Mouse (Mus musculus): Measurements from ENCODE around the gene Pgp.

Pgp gene

DNA sequence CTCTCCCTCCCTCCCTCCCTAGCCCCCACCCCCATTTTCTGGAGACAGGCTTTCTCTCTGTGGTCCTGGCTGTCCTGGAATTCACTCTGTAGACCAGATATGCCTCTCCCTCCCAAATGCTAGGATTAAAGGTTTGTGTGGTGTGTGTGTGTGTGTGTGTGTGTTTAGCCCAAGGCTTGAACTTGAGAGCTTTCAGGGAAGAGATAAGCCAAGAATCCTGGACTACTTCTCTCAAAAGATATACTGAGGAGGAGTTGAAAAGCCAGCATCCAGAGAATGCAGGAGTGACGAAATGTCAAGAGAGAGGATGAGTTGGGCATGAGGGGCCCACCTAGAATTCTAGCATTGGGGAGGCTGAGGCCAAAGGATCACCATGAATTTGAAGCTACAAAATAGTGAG, 7.3 kb upstream of the Pgp start:
- DNase-seq, result no peak

DNA sequence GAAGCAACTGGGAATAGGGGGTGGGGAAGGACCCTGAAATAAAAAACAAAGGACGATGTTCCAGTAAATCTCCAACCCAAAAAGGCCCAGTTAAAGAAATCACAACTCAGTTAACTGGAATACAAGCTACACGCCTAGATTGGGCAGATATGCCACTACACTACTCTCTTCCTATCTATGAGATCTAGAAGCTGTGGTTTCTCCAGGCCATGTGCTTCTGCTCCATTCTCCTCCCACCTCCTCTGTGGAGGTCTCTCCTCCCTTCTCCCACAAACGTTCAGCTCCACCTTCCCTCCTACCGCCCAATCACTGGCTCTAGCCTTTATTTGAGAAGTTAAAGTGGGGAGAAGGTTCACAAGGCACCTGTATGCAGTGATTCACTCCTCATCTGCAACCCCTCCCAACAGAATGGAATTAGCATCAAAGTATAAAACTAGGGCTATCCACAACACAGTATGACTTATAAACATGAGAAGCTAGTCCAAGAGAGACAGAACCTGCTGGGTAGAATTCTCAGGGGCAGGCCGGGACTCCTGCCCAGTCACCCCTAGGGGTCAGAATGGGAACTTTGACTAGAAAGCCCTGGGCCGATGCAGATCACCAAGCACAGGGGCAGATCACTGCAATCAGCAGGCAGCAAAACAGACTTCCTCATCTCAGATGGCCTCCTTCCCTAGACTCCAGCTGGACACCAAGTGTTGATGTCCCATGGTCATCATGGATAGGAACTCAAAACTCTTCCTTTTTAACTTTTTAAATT, 6.6 kb upstream of the Pgp start:
- DNase-seq, result peak; percentile 24 to 42

DNA sequence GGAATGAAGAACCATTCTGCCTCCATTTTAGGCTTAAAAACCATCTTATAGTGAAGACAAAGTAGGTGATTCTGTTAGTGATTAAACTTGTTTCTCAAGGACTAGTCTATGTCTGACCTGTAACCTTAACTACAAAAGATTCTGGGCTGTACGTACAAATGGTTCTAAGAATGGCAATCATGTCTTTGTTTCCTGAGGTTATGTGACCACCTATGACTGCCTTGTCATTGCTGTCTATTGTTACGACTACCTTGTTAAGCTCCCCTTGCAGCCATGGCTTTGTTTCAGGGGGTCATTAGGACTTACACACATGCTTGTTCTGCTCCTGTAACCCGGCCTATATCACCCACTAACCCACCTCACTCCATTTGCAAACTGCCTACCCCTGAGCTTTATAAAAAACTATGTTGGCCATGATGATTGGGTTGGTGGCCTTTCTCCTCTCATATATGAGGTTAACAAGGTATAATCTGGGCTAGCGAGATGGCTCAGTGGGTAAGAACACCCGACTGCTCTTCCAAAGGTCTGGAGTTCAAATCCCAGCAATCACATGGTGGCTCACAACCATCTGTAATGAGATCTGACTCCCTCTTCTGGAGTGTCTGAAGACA, 1.5 kb upstream of the Pgp start:
- no peak for DNase-seq

DNA sequence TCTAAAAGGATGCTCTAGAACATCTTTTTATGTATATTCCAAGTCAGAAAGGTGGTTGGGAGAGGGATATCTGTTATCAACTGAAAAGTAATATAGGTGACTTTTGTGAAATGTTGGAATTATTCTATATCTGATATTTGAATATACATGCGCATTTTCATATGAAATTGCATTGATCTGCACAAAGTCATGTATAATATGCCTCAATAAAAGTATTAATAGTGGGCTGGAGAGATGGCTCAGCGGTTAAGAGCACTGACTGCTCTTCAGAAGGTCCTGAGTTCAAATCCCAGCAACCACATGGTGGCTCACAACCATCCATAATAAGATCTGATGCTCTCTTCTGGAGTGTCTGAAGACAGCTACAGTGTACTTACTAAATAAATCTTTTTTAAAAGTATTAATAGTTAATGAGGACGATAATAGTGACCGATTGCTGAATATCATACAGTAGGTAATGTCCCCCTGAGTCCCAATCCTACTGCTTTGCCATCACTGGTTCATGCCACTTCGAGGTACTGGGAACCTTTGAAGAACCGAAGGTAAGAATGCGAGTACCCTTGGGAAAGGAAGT, 769 bp upstream of the Pgp start:
- DNase-seq, result no peak

DNA sequence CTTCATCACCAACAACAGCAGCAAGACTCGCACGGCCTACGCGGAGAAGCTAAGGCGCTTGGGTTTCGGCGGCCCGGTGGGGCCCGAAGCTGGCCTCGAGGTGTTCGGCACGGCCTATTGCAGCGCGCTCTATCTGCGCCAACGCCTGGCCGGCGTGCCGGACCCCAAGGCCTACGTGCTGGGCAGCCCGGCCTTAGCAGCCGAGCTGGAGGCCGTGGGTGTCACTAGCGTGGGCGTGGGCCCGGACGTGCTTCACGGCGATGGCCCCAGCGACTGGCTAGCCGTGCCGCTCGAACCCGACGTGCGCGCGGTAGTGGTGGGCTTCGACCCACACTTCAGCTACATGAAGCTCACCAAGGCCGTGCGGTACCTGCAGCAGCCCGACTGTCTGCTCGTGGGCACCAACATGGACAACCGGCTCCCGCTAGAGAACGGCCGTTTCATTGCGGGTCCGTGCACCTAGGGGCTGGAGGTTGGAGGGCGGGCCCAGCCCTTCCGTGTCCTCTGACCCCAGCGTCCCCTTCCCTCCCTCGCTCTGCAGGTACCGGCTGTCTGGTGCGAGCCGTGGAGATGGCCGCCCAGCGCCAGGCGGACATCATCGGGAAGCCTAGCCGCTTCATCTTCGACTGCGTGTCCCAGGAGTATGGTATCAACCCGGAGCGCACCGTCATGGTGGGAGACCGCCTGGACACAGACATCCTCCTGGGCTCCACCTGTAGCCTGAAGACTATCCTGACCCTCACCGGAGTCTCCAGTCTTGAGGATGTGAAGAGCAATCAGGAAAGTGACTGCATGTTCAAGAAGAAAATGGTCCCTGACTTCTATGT, 722 bp downstream of the Pgp start:
- DNase-seq, result no peak

DNA sequence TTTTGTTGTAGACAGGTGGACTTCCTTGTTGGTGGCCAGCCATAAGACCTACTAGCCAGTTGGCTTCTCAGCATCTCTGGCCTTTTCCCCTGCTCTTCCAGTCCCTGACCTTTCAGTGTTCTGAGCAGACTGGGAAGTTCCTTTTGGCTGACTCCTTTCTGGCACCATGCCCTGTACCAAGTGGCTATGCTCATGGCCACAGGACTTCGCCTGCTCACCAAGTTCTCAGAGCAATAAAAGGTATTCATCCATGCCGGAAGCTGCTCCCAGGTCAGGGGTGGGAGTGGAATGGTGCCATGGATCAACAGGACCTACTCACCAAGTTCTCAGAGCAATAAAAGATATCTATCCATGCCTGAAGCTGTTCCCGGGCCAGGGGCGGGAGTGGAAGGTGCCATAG, 2.3 kb downstream of the Pgp start:
- DNase-seq, result no peak

DNA sequence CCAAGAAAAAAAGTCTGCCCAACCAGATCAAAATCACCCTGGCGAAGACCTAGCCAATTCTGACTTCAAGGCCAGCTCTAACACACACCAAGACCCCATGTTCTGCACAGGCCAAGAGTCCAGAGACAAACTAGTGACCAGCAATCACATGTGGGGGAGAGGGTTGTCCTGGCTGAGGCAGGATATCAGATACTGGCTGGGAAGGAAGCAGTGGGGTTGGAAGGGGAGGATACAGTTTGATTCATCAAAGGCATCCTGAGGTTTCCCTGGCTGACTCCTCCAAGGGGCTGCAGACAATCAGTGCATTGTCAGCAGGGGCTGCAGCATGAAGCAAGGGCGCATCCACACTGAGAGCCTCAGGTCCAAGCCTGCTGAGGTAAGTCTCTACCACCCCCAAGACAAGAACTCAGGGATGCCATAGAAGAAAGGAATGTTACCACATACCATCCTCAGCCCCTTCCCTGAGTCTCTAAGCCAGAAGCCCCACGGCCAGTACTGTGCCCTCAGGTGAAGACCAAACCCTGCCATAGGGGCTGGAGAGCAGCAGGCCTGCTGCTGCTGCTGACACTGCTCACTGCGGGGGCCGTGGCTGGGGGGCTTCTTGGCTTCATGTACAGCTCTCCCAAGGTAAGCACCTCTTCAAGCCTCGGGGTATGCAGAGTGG, 3.6 kb downstream of the Pgp start, which contains the start of gene Bricd5:
TSS of gene Bricd5 (plus strand) at position 273 of the 664 bp plus-strand sequence.
- DNase-seq, result no peak

DNA sequence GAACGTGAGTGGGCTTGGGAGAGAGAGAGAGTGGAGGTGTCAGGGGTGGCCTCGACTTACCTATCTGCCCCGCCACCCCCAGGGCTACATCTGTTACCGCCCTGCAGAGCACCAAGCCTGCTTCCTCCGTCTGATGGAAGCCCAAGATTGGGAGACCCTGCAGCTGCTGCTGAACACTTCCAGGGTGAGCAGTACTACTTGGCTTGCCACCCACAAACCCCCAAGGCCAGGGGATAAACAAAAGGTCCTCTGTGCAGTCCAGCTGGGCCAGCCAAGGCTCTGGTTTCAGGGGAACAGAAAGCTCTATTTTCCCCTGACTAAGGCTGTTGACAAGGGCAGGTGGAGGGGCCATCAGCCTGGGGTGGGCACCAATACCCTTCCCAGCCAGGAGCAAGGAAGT, 4.4 kb downstream of the Pgp start:
- no peak for DNase-seq

DNA sequence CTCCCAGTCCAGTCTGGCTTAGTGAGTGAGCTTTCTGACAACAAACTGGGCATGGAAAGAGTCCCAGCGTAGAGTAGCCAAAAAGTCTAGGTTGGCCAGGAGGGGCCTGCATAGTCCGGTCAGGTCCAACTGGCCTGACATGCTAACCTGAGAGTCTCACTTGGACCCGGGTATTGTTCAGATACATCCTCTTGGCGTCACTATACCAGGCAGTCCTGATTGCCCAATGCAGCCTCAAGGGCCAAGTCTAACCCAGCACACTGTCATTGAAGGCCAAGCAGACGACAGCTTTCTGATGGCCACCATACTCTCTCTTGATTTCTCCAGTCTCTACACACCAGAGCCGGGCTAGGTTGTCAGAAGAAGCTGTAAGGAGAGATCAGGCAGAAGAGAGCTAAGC, 5.4 kb downstream of the Pgp start:
- no peak for DNase-seq

DNA sequence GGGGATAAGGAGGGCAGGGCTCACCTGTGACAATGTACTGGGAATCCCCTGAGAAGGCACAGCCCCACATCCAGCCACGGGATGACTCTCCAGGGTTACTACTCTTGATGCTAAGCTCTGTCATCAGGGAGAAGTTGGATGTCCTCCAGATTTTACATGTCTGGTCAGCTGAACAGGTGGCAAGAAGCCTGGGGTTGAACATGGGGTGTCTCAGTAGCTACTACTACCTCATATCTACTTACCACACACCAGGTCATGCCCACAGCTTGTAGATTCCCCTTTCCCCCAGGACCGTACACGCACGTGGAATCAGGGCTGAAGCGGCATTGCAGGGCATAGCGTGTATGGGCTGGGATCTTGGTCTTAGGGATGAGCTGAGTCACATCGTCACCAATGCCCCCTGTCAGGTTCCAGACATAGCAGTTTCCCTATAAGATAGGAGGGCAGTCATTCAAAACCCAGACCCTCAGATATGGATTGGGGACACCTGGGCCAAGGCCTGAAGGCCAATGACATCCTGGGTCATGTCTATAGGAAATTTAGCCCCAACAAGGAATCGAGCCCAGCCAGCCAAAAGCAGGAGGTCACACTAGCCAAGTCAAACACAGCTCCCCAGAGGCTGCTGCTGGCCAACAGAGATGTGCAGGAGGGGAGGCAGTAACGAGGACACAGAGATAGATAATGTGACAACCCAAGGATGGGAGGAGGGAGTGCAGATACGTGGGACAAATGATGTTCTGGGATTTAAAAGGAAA, 6.0 kb downstream of the Pgp start:
- no peak for DNase-seq

DNA sequence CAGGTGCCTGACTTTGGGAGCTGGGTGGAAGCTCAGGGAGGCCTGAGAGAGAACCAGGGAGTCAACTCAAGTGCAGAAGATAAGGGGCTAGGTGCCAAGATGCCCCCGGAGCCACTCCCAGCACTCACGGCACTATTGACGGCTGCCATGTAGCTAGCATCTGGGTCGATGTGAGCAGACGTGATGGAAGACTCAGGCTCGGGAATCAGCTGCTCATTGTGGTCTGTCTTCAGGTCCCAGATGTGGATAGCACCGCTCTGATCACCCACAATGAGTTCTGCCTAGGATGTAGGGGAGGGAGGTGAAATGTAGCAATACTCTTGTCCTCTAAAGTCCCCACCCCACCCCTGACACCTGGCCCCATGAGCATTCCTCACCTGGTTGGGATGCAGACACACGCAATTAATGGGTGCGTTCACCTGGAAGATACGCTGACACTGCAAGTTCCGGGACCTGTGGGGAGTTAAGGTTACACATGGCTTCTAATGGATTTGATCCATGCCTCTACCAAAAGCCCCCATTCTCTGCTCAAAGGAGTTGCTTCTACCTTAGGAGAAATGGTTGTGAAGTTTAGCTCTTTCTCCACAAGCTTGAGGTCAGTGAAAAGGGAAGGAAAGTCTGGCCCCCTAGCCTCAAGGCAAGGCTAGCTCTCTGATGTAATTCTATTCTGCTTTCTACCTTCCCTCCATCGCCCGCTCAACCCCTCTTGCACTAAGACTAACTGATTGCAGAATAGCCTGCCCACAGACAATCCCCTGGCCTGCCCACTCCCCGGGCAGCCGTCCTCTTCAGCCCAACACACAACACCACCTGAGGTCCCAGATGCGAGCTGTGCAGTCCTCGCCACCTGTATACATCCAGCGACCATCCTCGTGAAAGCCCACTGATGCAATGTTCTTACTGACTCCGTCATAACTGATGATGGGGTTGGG, 7.1 kb downstream of the Pgp start:
- DNase-seq, result no peak

DNA sequence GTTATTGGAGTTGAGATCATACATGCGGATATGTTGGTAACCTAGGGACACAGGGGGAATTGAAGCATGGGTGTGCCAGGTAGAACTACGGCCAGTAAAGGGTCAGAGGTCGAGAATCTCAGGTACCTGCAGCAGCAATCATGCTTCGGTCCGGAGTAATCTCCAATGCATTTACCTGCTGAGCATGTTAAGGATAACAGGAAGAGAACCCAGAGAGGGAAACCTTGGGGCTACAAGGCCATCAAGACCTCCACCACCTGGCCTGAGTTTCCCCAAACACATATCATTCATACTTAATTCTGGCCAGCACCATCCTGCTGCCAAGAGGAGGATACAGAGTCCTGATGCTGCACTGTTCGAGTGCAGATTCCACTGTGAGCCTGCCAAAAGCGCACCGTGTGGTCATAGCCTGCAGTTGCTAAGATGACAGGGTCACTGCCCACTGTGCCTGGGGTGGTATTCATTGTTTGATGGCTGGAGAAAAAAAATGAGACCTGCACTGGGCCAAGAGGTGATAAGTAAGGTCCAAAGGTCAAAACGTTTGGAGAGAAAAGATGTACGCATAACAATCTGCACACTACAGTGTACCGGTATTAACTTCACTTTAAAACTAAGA, 7.9 kb downstream of the Pgp start:
- no peak for DNase-seq

DNA sequence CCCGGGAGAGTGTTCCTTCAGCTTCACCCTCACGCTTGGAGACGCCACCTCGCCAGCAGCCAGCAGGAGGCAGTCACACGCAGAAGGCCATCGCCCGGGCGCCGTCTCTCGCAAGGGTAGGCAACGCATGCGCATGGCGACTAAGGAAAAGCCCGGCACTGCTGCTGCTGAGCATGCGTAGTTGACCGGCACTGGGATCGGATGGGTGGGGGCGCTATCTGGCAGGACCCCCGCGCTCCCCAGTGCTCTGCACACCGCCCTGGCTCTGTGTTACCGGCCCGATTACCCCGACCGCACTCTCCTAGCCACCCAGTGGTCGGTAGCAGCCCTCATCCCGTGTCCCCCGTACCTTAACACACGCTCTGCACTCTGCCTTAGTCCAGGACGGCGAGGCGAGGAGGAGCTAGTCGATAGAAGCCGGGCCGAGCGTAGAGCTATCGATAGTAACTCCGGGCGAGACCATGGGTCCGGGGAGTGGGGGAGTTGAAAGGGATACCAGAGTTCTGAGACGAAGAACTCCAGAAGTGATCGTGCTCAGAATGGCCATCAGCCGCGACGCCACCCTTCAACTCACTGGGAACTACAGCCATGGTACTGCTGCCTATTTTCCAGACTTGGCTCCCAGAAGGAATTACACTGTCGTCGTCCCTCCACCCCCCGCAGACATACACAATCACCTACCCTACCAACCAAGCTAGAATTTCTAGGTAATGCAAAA, 8.6 kb downstream of the Pgp start, which contains the start of gene Mlst8:
TSS of gene Mlst8 (minus strand) at position 416 of the 718 bp plus-strand sequence.
- DNase-seq, result peak; percentile 95 to 97

DNA sequence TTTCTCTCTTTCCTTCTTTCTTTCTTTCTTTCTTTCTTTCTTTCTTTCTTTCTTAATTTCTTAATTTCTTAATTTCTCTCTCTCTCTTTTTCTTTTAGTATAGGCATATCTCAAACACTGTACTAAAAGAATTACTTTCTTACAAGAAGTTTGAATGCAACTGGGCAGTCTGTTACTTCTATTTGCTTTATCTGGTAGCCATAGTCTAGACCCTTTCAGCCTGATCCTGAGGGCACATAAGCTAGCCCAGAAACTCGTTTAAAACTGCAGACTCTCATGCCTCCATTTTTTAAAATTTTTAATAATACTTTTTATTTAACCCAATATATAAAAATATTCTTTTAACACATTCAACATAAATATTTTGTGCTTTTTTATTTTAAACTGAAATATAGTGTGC, 9.2 kb downstream of the Pgp start:
- no peak for DNase-seq

DNA sequence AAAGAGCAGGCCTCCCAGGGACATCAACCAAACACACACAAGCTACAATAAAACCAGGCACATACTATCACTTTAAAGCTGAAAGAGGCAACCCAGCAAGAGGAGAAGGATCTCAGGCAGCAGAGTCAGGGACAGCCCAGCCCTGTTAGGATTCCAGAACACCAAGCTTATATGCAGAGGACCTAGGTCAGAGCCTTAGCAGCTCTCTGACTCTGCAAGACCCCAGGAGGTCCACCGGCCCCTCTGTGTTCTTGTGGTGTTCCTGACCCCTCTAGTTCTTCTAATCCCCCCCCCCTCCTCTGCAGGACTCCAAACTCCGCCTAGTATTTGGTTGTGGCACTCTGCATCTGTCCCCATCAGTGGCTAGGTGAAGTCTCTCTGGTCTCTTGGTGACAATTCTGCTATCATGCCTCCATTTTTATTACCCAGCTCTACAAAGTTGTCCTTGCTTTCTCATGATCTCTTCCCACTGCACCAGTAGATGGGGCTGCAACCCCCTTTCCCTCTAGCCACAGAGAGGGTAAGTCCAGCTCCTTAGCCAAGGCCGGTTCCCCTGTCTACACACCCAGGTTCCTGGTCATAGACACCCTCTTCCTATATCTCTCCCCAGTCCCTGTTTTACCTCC, 10.1 kb downstream of the Pgp start:
- no peak for DNase-seq

DNA sequence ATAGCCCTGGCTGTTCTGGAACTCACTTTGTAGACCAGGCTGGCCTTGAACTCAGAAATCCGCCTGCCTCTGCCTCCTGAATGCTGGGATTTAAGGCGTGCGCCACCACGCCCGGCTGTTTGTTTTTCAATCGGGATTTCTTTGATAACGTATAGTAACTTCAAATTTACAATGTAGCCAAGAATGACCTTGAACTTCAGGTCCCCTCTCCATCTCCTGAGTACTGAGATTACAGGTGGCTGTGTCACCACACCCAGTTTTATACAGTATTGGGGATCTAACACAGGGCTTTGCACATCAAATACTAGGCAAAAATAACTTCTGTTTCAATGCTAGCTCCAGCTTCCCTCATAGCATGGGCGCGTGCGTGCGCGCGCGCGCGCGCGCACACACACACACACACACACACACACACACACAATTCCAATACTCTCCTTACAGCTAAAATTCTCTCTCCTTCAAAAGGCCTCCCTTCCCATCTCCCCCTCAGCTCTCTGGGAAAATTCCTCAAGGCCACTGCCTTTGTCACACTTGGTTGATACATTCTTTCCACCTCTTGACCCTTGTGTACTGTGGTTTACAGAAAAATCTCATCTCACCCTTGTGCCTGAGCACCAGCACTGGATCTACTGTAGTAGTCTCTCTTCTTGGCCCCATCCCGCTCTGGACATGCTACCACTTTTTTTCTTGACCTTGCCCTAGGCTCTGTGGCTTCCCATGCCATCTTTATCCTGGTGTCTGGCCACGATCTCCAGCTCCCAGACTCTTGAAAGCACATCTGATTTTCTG, 11.0 kb downstream of the Pgp start:
- DNase-seq, result no peak

DNA sequence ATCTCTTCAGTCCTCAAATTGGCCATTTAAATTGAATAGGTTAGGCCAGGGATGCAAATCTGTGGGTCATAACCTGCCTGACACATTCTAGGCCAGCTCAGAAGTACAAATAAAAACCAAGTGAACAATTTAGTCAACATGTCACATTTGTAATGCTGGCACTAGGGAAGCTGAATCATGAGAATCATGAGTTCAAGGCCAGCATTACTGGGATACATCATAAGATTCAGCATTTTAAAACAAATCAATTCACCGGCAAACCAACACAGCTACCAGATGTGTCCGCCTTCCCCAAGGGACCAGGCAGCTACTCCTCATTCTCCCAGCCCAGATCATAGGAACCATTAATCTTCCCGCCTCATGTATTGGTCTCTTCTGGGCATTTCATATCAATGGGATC, 13.3 kb downstream of the Pgp start:
- no peak for DNase-seq

DNA sequence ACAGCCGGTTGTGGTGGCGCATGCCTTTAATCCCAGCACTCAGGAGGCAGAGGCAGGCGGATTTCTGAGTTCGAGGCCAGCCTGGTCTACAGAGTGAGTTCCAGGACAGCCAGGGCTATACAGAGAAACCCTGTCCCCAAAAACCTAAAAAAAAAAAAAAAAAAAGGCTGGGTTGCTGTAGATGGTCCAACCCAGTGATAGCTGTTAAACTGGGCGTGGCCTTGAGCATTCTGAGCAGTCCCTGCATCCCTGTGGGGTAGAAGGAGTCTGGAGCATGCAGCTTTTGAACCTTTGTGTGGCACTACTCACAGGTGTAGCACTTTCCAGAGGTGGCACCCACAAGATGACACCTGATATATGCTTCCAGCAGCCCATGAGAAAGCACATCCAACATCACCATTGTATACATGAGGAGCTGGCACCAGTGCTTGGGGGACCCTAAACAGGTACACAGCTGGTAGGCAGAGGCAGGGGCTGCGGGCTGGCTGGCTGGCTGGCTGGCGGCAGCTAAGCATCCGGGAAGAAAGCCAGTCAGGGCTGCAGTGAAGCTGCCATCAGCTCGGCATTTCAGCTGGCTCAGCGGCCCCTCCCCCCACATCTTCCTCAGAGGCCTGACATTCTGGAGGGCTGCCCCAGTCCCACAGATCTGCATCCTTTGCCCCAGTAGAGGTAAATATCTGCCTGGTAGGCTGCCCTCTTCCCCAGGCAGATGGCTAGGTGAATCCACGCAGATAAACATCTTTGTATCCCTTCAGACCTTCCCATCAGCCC, 15.1 kb downstream of the Pgp start:
- DNase-seq, result no peak

Data from B cell, adult 2 months (primary cell).